Comparison of ENCODE assay signal across 25 mouse cellular contexts in genomic region chr1:72442747-72443146, GRCm38 (mm10).
DNase-seq lines count a peak whose midpoint lies in the region; ATAC-seq lines count a peak whose summit lies in the region.
"Had no signal": no experiment of that assay in that cellular context is flagged by ENCODE, and none has a peak within 500 bp of the region (broad histone marks: within the 10 kb centered on the region; RNA-seq: fewer than 3 reads in every experiment).

No protein-coding gene starts in this region.

- H3K4me2 ChIP-seq in midbrain, embryonic 11.5 days = no peak overlapping the region
- H3K4me2 ChIP-seq in midbrain, embryonic 16.5 days (ENCODE audit: low read length) = no peak overlapping the region
- H3K4me2 ChIP-seq: embryonic facial prominence, embryonic 13.5 days; embryonic facial prominence, embryonic 15.5 days; forebrain, embryonic 12.5 days had no signal

- no peak overlapping the region for H3K4me3 ChIP-seq in midbrain, embryonic 11.5 days (ENCODE audit: low read depth, low read length)
- H3K4me3 ChIP-seq in midbrain, embryonic 16.5 days (ENCODE audit: low read depth, low read length) = no peak overlapping the region
- H3K4me3 ChIP-seq: embryonic facial prominence, embryonic 13.5 days; embryonic facial prominence, embryonic 15.5 days; erythroblast, embryonic 14.5 days; forebrain, embryonic 10.5 days; forebrain, embryonic 12.5 days had no signal

- no peaks in the 10 kb centered on the region for H3K4me1 ChIP-seq in midbrain, embryonic 11.5 days (ENCODE audit: control insufficient read depth, insufficient read depth, low read length)
- no peaks in the 10 kb centered on the region for H3K4me1 ChIP-seq in midbrain, embryonic 16.5 days (ENCODE audit: control insufficient read depth, insufficient read depth, low read length)
- H3K4me1 ChIP-seq: embryonic facial prominence, embryonic 13.5 days; embryonic facial prominence, embryonic 15.5 days; forebrain, embryonic 12.5 days had no signal

- no peak for ATAC-seq in midbrain, embryonic 11.5 days (ENCODE audit: low FRiP score)
- ATAC-seq in midbrain, embryonic 16.5 days = no peak
- ATAC-seq: CD4-positive, CD25-positive, alpha-beta regulatory T cell, adult 4 months; forebrain, embryonic 14.5 days; forebrain, embryonic 16.5 days had no signal

- no peaks in the 10 kb centered on the region for H3K36me3 ChIP-seq in midbrain, embryonic 11.5 days (ENCODE audit: control insufficient read depth, insufficient read depth, low read length)
- H3K36me3 ChIP-seq in midbrain, embryonic 16.5 days (ENCODE audit: control insufficient read depth, insufficient read depth, low read length) = peaks cover 5% of the 10 kb centered on the region; the same call in 1 of the 2 replicates
- H3K36me3 ChIP-seq: embryonic facial prominence, embryonic 13.5 days; embryonic facial prominence, embryonic 15.5 days; forebrain, embryonic 10.5 days; forebrain, embryonic 12.5 days; G1E had no signal

- H3K9ac ChIP-seq in midbrain, embryonic 11.5 days (ENCODE audit: low read length) = no peak overlapping the region
- no peak overlapping the region for H3K9ac ChIP-seq in midbrain, embryonic 16.5 days (ENCODE audit: low read depth, low read length)
- H3K9ac ChIP-seq: embryonic facial prominence, embryonic 13.5 days; embryonic facial prominence, embryonic 15.5 days; forebrain, embryonic 12.5 days had no signal

- DNase-seq in midbrain, embryonic 11.5 days (ENCODE audit: low spot score, missing footprints) = peak; percentile 10
- DNase-seq in NIH3T3 (ENCODE audit: low read depth) = peak; percentile 58
- no peak for DNase-seq in lung, postnatal 4 days
- DNase-seq in frontal cortex, postnatal 10 days (ENCODE audit: low spot score in 2 of 2) = no peak
- DNase-seq: adrenal gland, adult 2 months; adrenal gland, postnatal 10 days; adrenal gland, postnatal 25 days; B cell, adult 2 months; cerebellum, adult 11 months; cerebellum, adult 18-20 months; cerebellum, adult 8-10 months; cerebellum, adult 9-11 months; cerebellum, postnatal 14 days; cerebellum, postnatal 36 days had no signal

- no peak overlapping the region for H3K27ac ChIP-seq in midbrain, embryonic 11.5 days (ENCODE audit: low read depth, low read length)
- no peak overlapping the region for H3K27ac ChIP-seq in midbrain, embryonic 16.5 days (ENCODE audit: low read length)
- H3K27ac ChIP-seq: embryonic facial prominence, embryonic 13.5 days; embryonic facial prominence, embryonic 15.5 days; forebrain, embryonic 10.5 days; forebrain, embryonic 12.5 days had no signal

- 87% methylated on average over 2 of the region's 2 CpGs for WGBS in midbrain, embryonic 11.5 days
- 95% methylated on average over 2 of the region's 2 CpGs for WGBS in midbrain, embryonic 16.5 days

- no peaks in the 10 kb centered on the region for H3K9me3 ChIP-seq in midbrain, embryonic 11.5 days (ENCODE audit: control insufficient read depth, low read length)
- H3K9me3 ChIP-seq in midbrain, embryonic 16.5 days (replicated peaks; ENCODE audit: control insufficient read depth, low read length, poor library complexity, severe bottlenecking) = no peaks in the 10 kb centered on the region
- H3K9me3 ChIP-seq: embryonic facial prominence, embryonic 13.5 days; embryonic facial prominence, embryonic 15.5 days; forebrain, embryonic 10.5 days; forebrain, embryonic 12.5 days; G1E had no signal

- no peaks in the 10 kb centered on the region for H3K27me3 ChIP-seq in midbrain, embryonic 11.5 days (ENCODE audit: control insufficient read depth, insufficient read depth, low read length)
- no peaks in the 10 kb centered on the region for H3K27me3 ChIP-seq in midbrain, embryonic 16.5 days (ENCODE audit: control insufficient read depth, insufficient read depth, low read depth, low read length)
- H3K27me3 ChIP-seq: CH12.LX; embryonic facial prominence, embryonic 13.5 days; embryonic facial prominence, embryonic 15.5 days; forebrain, embryonic 12.5 days had no signal

Comparison
In these comparisons a context has a peak if more than half of its experiments do, and no peak if none do; other contexts are left out.
1. DNase-seq: peak in midbrain, embryonic 11.5 days (single experiment) and NIH3T3 (single experiment); none in lung, postnatal 4 days (0 of 2) and frontal cortex, postnatal 10 days (0 of 2).